Mouse (Mus musculus): ENCODE results near the gene Capza2.
"Not testable (repeated sequence)": the region's sequence is repeated elsewhere in the genome, so short reads cannot be mapped to it uniquely, and the experiment has no call there.

Capza2 gene

GRCm38 (mm10) chr6:17640031-17640430, 4.0 kb downstream of the Capza2 start:
- DNase-seq (ENCODE audit: low spot score in 2 of 2): no peak

- DNase-seq (ENCODE audit: low spot score in 2 of 2): no peak
Measured at GRCm38 (mm10) chr6:17642739-17643138, 6.7 kb downstream of the Capza2 start.

GRCm38 (mm10) chr6:17646107-17646506, 10.1 kb downstream of the Capza2 start:
- DNase-seq (ENCODE audit: low spot score in 2 of 2): no peak

GRCm38 (mm10) chr6:17652132-17652531, 16.1 kb downstream of the Capza2 start:
- no peak for DNase-seq (ENCODE audit: low spot score in 2 of 2)

- DNase-seq (ENCODE audit: low spot score in 2 of 2): no peak
Measured at GRCm38 (mm10) chr6:17655080-17655479, 19.0 kb downstream of the Capza2 start.

- DNase-seq (ENCODE audit: low spot score in 2 of 2): peak in 1 of 2 experiments; percentile 45
Measured at GRCm38 (mm10) chr6:17657308-17657707, 21.3 kb downstream of the Capza2 start.

- no peak for DNase-seq (ENCODE audit: low spot score in 2 of 2)
Measured at GRCm38 (mm10) chr6:17665348-17665747, 29.3 kb downstream of the Capza2 start.

- no peak for DNase-seq (ENCODE audit: low spot score in 2 of 2)
Measured at GRCm38 (mm10) chr6:17666024-17666423, 30.0 kb downstream of the Capza2 start.

- DNase-seq (ENCODE audit: low spot score in 2 of 2): no peak
Measured at GRCm38 (mm10) chr6:17667813-17668212, 31.8 kb downstream of the Capza2 start.

- DNase-seq (ENCODE audit: low spot score in 2 of 2): no peak
Measured at GRCm38 (mm10) chr6:17668334-17668733, 32.3 kb downstream of the Capza2 start.

GRCm38 (mm10) chr6:17669826-17670225, 33.8 kb downstream of the Capza2 start:
- no peak for DNase-seq (ENCODE audit: low spot score in 2 of 2)

- DNase-seq (ENCODE audit: low spot score in 2 of 2): peak in 1 of 2 experiments; percentile 66
Measured at GRCm38 (mm10) chr6:17675019-17675756, 39.2 kb downstream of the Capza2 start.

GRCm38 (mm10) chr6:17677008-17677407, 41.0 kb downstream of the Capza2 start:
- no peak for DNase-seq (ENCODE audit: low spot score in 2 of 2)

GRCm38 (mm10) chr6:17680266-17680925, 44.4 kb downstream of the Capza2 start:
- DNase-seq (ENCODE audit: low spot score in 2 of 2): peak; percentile 63 to 72

GRCm38 (mm10) chr6:17681810-17682209, 45.8 kb downstream of the Capza2 start:
- no peak for DNase-seq (ENCODE audit: low spot score in 2 of 2)

GRCm38 (mm10) chr6:17688676-17689075, 52.6 kb downstream of the Capza2 start:
- DNase-seq (ENCODE audit: low spot score in 2 of 2): no peak

- no peak for DNase-seq (ENCODE audit: low spot score in 2 of 2)
Measured at GRCm38 (mm10) chr6:17692647-17693046, 56.6 kb downstream of the Capza2 start, which contains the start of gene St7. St7 (plus strand) TSS chr6:17692933.

- DNase-seq (ENCODE audit: low spot score in 2 of 2): peak; percentile 74 to 75
Measured at GRCm38 (mm10) chr6:17693726-17694549, 57.9 kb downstream of the Capza2 start.

GRCm38 (mm10) chr6:17694550-17694951, 58.5 kb downstream of the Capza2 start:
- peak; percentile 70 to 75 for DNase-seq (ENCODE audit: low spot score in 2 of 2)

- peak; percentile 81 to 89 for DNase-seq (ENCODE audit: low spot score in 2 of 2)
Measured at GRCm38 (mm10) chr6:17696321-17696734, 60.3 kb downstream of the Capza2 start.

GRCm38 (mm10) chr6:17700936-17701612, 65.0 kb downstream of the Capza2 start:
- no peak for DNase-seq (ENCODE audit: low spot score in 2 of 2)

- DNase-seq (ENCODE audit: low spot score in 2 of 2): not testable (repeated sequence)
Measured at GRCm38 (mm10) chr6:17704038-17704437, 68.0 kb downstream of the Capza2 start.

Data from right cerebral cortex, postnatal 10 days (tissue).